Mouse (Mus musculus): ENCODE results near the gene Scap.

- TF ChIP-seq CTCF (IDR thresholded peaks at IDR 0.05; ENCODE audit: insufficient read depth, low read length) (no peak), POLR2A (IDR thresholded peaks at IDR 0.05; ENCODE audit: borderline replicate concordance, extremely low read depth, low read depth, low read length) (no peak)
These were observed 79.8 kb downstream of the Scap start for GRCm38 (mm10) chr9:110412926-110413325.

All from lung, adult 2 months (tissue).